Mouse (Mus musculus): ENCODE data around the gene Gm10668.
"Not testable (repeated sequence)": the region's sequence is repeated elsewhere in the genome, so short reads cannot be mapped to it uniquely, and the experiment has no call there.

Gene Gm10668

DNA sequence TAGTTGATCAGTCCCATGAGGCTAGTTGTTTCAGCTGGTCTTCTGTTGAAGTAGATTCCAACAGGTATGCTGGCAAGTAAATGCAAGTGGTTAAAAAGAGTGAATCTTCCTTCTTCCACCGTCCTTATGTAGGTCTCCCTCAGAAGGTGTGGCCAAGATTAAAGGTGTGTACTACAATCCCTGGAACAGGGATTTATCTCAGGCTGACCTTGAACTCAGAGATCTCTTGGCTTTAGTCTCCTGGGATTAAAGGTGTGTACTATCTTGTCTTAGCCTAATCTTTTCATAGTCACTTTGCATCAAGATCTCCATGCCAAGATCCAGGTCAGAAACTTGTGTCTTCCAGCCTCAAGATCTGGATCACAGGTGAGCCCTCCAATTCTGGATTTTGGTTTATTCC is at the start of gene Gm10668:
Gm10668 (minus strand) TSS at position 101 of the 400 bp plus-strand sequence.
- DNase-seq, result not testable (repeated sequence)

DNA sequence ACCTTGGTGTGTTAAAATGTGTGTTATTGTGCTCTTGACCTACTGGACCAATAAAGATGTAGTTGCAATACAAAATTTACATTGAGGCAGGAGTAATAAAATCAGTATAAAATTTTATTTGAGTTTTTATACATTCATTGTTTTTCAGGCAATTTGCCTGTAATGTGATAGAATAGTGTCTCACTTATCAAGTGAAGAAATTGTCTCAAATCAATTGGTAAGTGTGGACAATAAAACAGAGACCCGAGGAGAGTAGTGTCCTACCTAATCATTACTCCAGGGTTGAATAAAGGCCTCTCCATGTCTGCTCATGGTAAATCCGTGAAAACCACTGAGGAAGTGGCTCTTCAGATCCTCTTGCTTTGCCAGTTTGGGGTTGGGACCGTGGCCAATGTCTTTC is 40.5 kb upstream of the Gm10668 start, which contains the start of gene Vmn1r112:
Vmn1r112 (plus strand) TSS at position 301 of the 400 bp plus-strand sequence.
- not testable (repeated sequence) for DNase-seq

DNA sequence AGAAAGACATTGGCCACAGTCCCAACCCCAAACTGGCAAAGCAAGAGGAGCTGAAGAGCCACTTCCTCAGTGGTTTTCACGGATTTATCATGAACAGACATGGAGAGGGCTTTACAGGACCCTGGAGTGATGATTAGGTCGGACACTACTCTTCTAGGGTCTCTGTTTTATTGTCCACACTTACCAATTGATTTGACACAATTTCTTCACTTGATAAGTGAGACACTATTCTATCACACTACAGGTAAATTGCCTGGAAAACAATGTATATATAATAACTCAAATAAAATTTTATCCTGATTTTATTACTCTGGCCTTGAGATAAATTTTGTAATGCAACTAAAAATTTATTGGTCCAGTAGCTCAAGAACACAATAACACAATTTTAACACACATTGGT is 27.3 kb downstream of the Gm10668 start, which contains the start of gene Vmn1r111:
Vmn1r111 (minus strand) TSS at position 101 of the 400 bp plus-strand sequence.
- not testable (repeated sequence) for DNase-seq

All from layer of hippocampus, adult 9-11 months (tissue).